Mouse (Mus musculus) G1E (cell line): ENCODE results near the gene Etl4.

ENCODE experiments used
- POLR2AphosphoS5 ChIP-seq: IDR thresholded peaks from 2 replicates; pipeline ENCODE4 v1.6.1; 2012; ENCODE audit warnings: low read depth, low read length, inconsistent platforms; ENCODE audit not compliant: insufficient replicate concordance
- TAL1 ChIP-seq: conservative IDR thresholded peaks from 2 replicates; pipeline ENCODE4 v1.6.1; 2012; ENCODE audit warnings: low read depth, low read length, inconsistent platforms, mixed read lengths

DNA sequence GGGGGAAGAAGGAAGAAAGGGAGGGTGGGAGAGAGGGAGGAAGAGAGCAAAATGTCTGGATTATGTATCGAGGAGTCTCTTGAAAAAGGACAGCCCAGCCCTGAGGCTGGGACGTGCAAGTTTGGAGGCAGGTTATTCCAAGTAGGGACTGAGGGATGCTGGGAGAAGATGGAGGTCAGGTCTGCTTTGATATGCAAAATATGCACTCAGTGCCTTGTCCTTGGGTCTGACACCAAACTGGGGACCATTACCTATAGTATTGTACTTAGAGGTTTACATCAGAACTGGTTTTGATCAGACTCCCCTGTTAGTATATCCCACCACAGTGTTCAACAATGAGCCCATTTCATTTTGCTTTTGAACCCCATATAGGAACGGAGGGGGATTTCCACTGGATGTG, 685.4 kb downstream of the Etl4 start:
- TF ChIP-seq POLR2AphosphoS5 (no peak), TAL1 (no peak)
